Mouse (Mus musculus): ENCODE data around the gene Rtn1. TPM values are rescaled to one million over a fixed set of nuclear protein-coding genes. Genes with fewer than 3 reads are reported as not detected.
A peak's percentile ranks its signal among the peaks of the same experiment; 100 is the strongest.

Gene Rtn1
- polyA plus RNA-seq, 1 experiment from 2014 or later: 12.8 TPM

DNA sequence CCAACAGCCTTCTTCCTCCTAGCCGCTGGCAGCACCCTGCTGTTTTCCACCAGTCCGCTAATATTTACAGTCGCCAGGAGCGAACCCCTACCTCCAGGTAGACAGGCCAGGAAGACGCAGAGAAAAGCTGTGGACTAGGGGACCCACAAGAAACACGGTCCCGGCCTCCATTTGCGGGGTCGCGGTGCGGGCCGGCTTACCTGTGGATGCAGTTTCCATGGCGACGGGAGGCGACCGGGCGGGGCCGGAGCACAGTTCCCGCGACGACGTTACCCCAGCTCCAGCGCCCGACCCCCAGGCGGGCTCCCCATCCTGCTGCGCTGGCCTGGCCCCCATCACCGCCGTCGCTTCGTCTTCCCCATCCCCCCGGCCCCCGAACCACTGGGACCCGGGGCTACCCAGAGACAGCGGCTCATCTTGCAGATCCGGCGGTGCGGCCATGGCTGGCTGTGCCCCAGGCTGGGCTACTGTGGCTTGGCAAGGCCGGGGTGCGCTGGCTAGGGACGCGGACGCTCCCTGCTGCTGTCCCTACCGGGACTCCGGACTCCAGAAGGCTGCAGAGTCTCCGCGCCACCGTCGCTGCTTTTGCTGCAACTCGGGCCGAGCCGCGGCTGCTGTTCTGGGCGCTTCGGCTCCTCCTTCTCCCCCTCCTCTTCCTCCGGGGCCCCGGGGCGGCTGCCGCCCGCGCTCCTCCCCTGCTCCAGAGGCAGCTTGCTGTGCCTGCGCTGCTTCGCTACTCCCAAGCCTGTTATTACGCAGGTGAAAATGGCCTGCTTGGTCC, 553 bp downstream of the Rtn1 start:
- peak overlapping the region; percentile 56 for H3K9ac ChIP-seq (replicated peaks)
- WGBS: 1% methylated on average over 63 of the region's 63 CpGs

GRCm38 (mm10) chr12:72407721-72408110, 1.1 kb downstream of the Rtn1 start:
- Histone ChIP-seq H3K27ac (no peak overlapping the region), H3K4me2 (peak overlapping the region; percentile 99)
- no peak for ATAC-seq (ENCODE audit: insufficient number of reproducible peaks, insufficient read depth, low FRiP score, low TSS enrichment, low read depth)

More for the DNA sequence above, 553 bp downstream of the Rtn1 start:
- Histone ChIP-seq H3K9me3 (no peaks in the 10 kb centered on the region), H3K36me3 (no peaks in the 10 kb centered on the region), H3K27ac (no peak overlapping the region), H3K4me1 (replicated peaks) (peaks cover 14% of the 10 kb centered on the region), H3K4me3 (replicated peaks) (peak overlapping the region; percentile 69), H3K4me2 (peak overlapping the region; percentile 99), H3K27me3 (peaks cover 32% of the 10 kb centered on the region)
- peak; percentile 82 for ATAC-seq (ENCODE audit: insufficient number of reproducible peaks, insufficient read depth, low FRiP score, low TSS enrichment, low read depth)

GRCm38 (mm10) chr12:72407146-72407545, 1.7 kb downstream of the Rtn1 start:
- peak overlapping the region; percentile 69; the same call in 1 of the 2 replicates for H3K4me3 ChIP-seq (replicated peaks)
- peaks cover 14% of the 10 kb centered on the region for H3K4me1 ChIP-seq (replicated peaks)
- H3K36me3 ChIP-seq: no peaks in the 10 kb centered on the region
- 13% methylated on average over 11 of the region's 11 CpGs for WGBS
- H3K9me3 ChIP-seq: no peaks in the 10 kb centered on the region
- H3K4me2 ChIP-seq: peak overlapping the region; percentile 99
- no peak for ATAC-seq (ENCODE audit: insufficient number of reproducible peaks, insufficient read depth, low FRiP score, low TSS enrichment, low read depth)
- H3K27ac ChIP-seq: no peak overlapping the region
- no peak overlapping the region for H3K9ac ChIP-seq (replicated peaks)
- H3K27me3 ChIP-seq: peaks cover 32% of the 10 kb centered on the region

More at GRCm38 (mm10) chr12:72407721-72408110, 1.1 kb downstream of the Rtn1 start:
- Histone ChIP-seq H3K4me1 (replicated peaks) (peaks cover 14% of the 10 kb centered on the region), H3K36me3 (no peaks in the 10 kb centered on the region), H3K9me3 (no peaks in the 10 kb centered on the region), H3K27me3 (peaks cover 32% of the 10 kb centered on the region), H3K4me3 (replicated peaks) (peak overlapping the region; percentile 69), H3K9ac (replicated peaks) (peak overlapping the region; percentile 56; the same call in 1 of the 2 replicates)
- WGBS: 1% methylated on average over 17 of the region's 17 CpGs

- no peaks in the 10 kb centered on the region for H3K36me3 ChIP-seq
- H3K4me3 ChIP-seq (replicated peaks): no peak overlapping the region
- peaks cover 14% of the 10 kb centered on the region for H3K4me1 ChIP-seq (replicated peaks)
- peaks cover 32% of the 10 kb centered on the region for H3K27me3 ChIP-seq
- WGBS: 77% methylated on average over 4 of the region's 5 CpGs
- no peaks in the 10 kb centered on the region for H3K9me3 ChIP-seq
- H3K4me2 ChIP-seq: no peak overlapping the region
- no peak overlapping the region for H3K27ac ChIP-seq
- no peak for ATAC-seq (ENCODE audit: insufficient number of reproducible peaks, insufficient read depth, low FRiP score, low TSS enrichment, low read depth)
- H3K9ac ChIP-seq (replicated peaks): no peak overlapping the region
These were observed 3.8 kb downstream of the Rtn1 start for GRCm38 (mm10) chr12:72405031-72405430.

DNA sequence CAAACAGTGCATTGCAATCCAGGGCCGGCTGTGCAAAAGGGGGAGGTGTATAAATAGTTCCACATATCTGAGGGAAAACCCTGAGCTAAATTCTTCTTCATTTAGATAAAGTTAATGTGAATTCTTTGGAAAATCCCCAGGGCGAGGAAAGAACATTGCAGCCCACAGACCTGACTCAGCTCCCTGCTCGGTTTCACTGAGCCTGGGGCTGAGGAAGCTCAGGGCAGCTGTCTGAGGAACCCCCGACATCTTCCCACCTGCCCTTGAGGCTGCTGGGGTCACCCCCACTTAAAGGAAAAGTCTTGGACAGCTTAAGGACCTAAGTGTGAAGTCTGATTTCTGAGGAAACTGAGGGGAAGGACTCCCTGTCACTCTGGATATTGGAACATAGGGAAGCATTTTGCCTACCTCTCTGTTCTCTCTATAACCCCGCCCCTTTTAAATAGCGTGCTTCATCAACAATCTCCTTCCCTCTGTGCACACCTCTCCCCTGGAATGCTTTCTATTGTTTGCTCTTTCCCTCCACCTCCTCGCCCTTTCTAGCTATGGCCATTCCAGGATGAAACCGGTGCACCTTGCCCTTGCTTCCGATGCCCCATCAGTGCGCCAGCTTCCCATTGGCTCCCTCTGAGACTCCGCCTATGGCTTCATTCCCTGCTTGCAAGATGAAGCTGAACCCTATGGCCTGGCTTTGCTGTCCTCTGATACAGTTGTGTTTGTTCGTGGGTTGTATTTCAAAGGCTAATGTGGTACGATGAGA, 15.6 kb downstream of the Rtn1 start:
- H3K4me2 ChIP-seq: no peak overlapping the region

DNA sequence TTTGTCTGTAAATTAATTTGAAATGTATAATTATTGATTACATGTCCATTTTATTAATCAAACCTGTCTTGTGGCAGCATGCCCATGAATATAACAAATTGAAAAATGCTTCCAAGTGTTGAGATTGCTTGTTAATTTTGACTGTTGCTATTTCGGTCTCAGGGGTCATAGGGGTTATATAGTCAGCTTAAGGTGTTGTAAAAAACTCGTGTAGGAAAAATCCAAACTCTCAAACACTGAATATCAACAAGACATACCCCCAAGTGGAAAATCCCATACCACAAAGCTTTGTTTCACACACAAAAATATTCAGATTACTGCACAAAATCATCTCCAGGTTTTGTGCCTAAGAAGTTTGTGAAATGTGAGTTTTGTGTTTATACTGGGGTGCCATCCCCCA, 18.5 kb downstream of the Rtn1 start:
- H3K9me3 ChIP-seq: no peaks in the 10 kb centered on the region
- no peak overlapping the region for H3K4me2 ChIP-seq
- no peak overlapping the region for H3K4me3 ChIP-seq (replicated peaks)
- no peak overlapping the region for H3K9ac ChIP-seq (replicated peaks)
- no peak for ATAC-seq (ENCODE audit: insufficient number of reproducible peaks, insufficient read depth, low FRiP score, low TSS enrichment, low read depth)
- no peaks in the 10 kb centered on the region for H3K36me3 ChIP-seq
- 62% methylated on average over 2 of the region's 2 CpGs for WGBS
- no peak overlapping the region for H3K27ac ChIP-seq
- no peaks in the 10 kb centered on the region for H3K27me3 ChIP-seq
- H3K4me1 ChIP-seq (replicated peaks): 0 out of 2 replicates have a peak, but pooled peaks cover 5% of the 10 kb centered on the region

More for the DNA sequence above, 15.6 kb downstream of the Rtn1 start:
- Histone ChIP-seq H3K9me3 (no peaks in the 10 kb centered on the region), H3K9ac (replicated peaks) (no peak overlapping the region), H3K36me3 (no peaks in the 10 kb centered on the region), H3K4me3 (replicated peaks) (no peak overlapping the region), H3K4me1 (replicated peaks) (0 out of 2 replicates have a peak, but pooled peaks cover 5% of the 10 kb centered on the region), H3K27ac (no peak overlapping the region), H3K27me3 (no peaks in the 10 kb centered on the region)
- 58% methylated on average over 13 of the region's 13 CpGs for WGBS
- ATAC-seq (ENCODE audit: insufficient number of reproducible peaks, insufficient read depth, low FRiP score, low TSS enrichment, low read depth): no peak

DNA sequence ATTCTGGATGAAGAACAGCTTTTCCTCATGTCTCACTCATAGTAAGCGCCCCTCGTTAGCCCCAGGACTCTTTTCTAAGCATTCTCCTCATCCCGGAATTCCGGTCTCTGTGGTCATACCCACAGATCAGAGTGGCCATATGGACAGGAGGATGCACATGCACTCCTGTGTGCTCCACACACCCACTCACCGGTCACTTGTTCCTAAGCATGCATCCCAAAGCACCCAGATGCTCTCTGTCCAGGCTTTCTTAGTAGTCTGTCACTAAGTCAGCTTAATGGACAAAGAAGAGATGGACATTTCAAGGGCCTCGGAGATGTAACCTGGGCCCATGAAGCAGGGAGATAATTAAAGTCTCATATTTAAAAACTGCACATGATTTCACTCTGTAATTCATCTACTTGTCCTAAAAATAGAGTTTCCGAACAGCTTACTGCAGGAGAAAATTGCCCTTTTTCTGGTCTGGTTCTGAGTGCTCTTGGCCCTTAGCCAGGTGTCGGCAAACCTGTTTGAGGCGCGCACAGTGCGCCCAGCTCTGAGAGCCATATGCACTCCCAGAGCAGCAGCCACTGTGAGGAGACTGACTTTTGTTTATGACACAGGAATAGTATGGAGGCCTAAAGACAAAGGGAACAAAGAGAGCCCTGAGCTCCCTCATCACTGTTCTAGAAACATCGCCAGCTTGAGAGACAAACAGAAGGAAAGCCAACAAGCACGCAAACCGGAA, 19.3 kb downstream of the Rtn1 start:
- Histone ChIP-seq H3K9ac (replicated peaks) (no peak overlapping the region), H3K9me3 (no peaks in the 10 kb centered on the region), H3K36me3 (no peaks in the 10 kb centered on the region), H3K27me3 (no peaks in the 10 kb centered on the region), H3K27ac (no peak overlapping the region), H3K4me2 (no peak overlapping the region), H3K4me1 (replicated peaks) (0 out of 2 replicates have a peak, but pooled peaks cover 5% of the 10 kb centered on the region), H3K4me3 (replicated peaks) (no peak overlapping the region)
- no peak for ATAC-seq (ENCODE audit: insufficient number of reproducible peaks, insufficient read depth, low FRiP score, low TSS enrichment, low read depth)
- WGBS: 87% methylated on average over 14 of the region's 14 CpGs

GRCm38 (mm10) chr12:72388835-72389234, 20.0 kb downstream of the Rtn1 start:
- Histone ChIP-seq H3K4me3 (replicated peaks) (no peak overlapping the region), H3K36me3 (no peaks in the 10 kb centered on the region), H3K27ac (no peak overlapping the region), H3K4me2 (no peak overlapping the region), H3K9ac (replicated peaks) (no peak overlapping the region), H3K4me1 (replicated peaks) (0 out of 2 replicates have a peak, but pooled peaks cover 5% of the 10 kb centered on the region), H3K9me3 (no peaks in the 10 kb centered on the region), H3K27me3 (no peaks in the 10 kb centered on the region)
- WGBS: 91% methylated on average over 5 of the region's 5 CpGs
- no peak for ATAC-seq (ENCODE audit: insufficient number of reproducible peaks, insufficient read depth, low FRiP score, low TSS enrichment, low read depth)

DNA sequence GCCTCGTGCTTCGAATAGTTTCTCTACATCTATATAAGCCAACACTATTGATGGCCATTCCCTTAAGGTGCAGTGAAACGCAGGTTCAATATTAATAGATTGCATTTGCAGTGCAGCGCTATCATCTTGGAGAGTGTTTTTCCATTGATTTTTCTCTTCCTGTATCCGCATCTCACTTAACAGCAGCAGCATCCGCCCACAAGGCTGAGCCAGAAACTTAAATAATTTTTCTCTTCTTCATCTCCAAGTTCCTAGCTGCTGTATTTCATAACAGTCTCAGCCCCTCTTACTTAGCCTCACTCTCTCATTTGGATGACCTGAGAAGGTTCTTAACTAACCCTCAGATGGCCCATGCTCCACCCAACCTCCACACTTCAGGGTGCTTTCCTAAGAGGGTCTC, 20.7 kb downstream of the Rtn1 start:
- Histone ChIP-seq H3K27me3 (no peaks in the 10 kb centered on the region), H3K27ac (no peak overlapping the region), H3K4me3 (replicated peaks) (no peak overlapping the region), H3K9me3 (no peaks in the 10 kb centered on the region), H3K9ac (replicated peaks) (no peak overlapping the region), H3K4me1 (replicated peaks) (0 out of 2 replicates have a peak, but pooled peaks cover 5% of the 10 kb centered on the region), H3K4me2 (no peak overlapping the region), H3K36me3 (no peaks in the 10 kb centered on the region)
- no peak for ATAC-seq (ENCODE audit: insufficient number of reproducible peaks, insufficient read depth, low FRiP score, low TSS enrichment, low read depth)
- 90% methylated on average over 6 of the region's 6 CpGs for WGBS

DNA sequence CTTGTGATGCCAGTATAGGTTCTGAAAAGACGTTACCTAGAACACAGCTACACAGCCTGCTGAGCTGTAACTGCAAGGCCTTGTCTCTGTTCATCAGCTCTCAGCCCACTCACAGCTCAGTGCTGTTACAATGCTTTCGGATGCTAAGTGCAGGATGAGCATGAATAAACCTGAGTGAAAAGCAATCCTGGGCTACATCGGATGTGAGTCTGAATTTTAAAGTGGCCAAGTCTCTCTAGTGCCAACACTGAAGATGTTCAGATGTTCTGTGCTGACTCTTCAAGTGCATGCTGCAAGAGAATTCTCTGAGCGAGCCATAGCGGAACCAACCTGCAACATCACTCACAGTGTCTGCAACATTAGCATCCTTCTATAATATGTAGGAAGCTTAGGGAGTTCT, 32.5 kb downstream of the Rtn1 start:
- H3K9me3 ChIP-seq: 0 out of 2 replicates have a peak, but pooled peaks cover 4% of the 10 kb centered on the region
- H3K27me3 ChIP-seq: no peaks in the 10 kb centered on the region
- no peak overlapping the region for H3K9ac ChIP-seq (replicated peaks)
- 88% methylated on average over 5 of the region's 5 CpGs for WGBS
- no peak overlapping the region for H3K27ac ChIP-seq
- no peak overlapping the region for H3K4me2 ChIP-seq
- no peak overlapping the region for H3K4me3 ChIP-seq (replicated peaks)
- H3K4me1 ChIP-seq (replicated peaks): peaks cover 8% of the 10 kb centered on the region; the same call in 1 of the 2 replicates
- no peak for ATAC-seq (ENCODE audit: insufficient number of reproducible peaks, insufficient read depth, low FRiP score, low TSS enrichment, low read depth)
- H3K36me3 ChIP-seq: no peaks in the 10 kb centered on the region

GRCm38 (mm10) chr12:72374823-72375225, 34.0 kb downstream of the Rtn1 start:
- 72% methylated on average over 11 of the region's 11 CpGs for WGBS
- H3K27ac ChIP-seq: peak overlapping the region; percentile 25; the same call in 1 of the 2 replicates
- H3K27me3 ChIP-seq: no peaks in the 10 kb centered on the region
- H3K4me1 ChIP-seq (replicated peaks): peaks cover 8% of the 10 kb centered on the region; the same call in 1 of the 2 replicates
- no peaks in the 10 kb centered on the region for H3K36me3 ChIP-seq
- H3K9ac ChIP-seq (replicated peaks): no peak overlapping the region
- 0 out of 2 replicates have a peak, but pooled peaks cover 4% of the 10 kb centered on the region for H3K9me3 ChIP-seq
- no peak for ATAC-seq (ENCODE audit: insufficient number of reproducible peaks, insufficient read depth, low FRiP score, low TSS enrichment, low read depth)
- no peak overlapping the region for H3K4me3 ChIP-seq (replicated peaks)
- no peak overlapping the region for H3K4me2 ChIP-seq

Data from limb, embryonic 12.5 days (tissue).